Mouse (Mus musculus): Measurements from ENCODE around the gene Emg1. TPM values are rescaled to one million over a fixed set of nuclear protein-coding genes. Genes with fewer than 3 reads are reported as not detected.
"Not testable (repeated sequence)": the region's sequence is repeated elsewhere in the genome, so short reads cannot be mapped to it uniquely, and the experiment has no call there.

Emg1 gene
- polyA plus RNA-seq, 1 experiment from 2014 or later, result 100 TPM

DNA sequence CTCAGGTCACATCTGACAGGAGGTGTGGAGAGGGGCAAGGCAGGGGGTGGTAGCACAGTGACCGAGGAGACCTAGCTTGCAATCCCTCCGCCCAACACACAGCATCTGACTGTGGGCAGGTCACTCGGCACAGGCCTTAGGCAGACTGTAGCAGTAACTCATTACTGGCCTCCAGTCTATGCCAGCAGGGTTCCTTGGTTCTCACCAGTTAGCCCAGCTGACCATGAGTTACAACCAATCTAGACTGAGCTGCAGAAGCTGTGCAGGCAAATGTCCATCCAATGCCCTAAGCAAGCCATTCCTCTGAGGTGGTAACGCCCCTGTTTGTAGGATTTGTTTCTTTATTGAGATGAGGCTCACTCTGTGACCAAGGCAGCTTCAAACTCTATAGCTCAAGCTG lies 12.6 kb downstream of the Emg1 start:
- in situ Hi-C loops (cut with MboI; ENCODE audit: low pct_unique_long_range_greater_than_20kb), result no loop called here
- POLR2A ChIA-PET, result interaction anchor here (2.1 kb wide), 1 partner anchor 18 kb away, joined by 6 read pairs; no protein-coding TSS in a partner anchor
- ATAC-seq, result no peak
- TF ChIP-seq CTCF (IDR thresholded peaks at IDR 0.05), result no peak
- CTCF ChIA-PET, result interaction anchor here (1.0 to 4.7 kb wide), 4 partner anchors 8 to 58 kb away, joined by 3 to 23 read pairs (median 6); partner anchors contain the start of gene Lpcat3
- no peak for DNase-seq (ENCODE audit: low read depth, low spot score)
- H3K27me3 ChIP-seq, result no peaks in the 10 kb centered on the region

DNA sequence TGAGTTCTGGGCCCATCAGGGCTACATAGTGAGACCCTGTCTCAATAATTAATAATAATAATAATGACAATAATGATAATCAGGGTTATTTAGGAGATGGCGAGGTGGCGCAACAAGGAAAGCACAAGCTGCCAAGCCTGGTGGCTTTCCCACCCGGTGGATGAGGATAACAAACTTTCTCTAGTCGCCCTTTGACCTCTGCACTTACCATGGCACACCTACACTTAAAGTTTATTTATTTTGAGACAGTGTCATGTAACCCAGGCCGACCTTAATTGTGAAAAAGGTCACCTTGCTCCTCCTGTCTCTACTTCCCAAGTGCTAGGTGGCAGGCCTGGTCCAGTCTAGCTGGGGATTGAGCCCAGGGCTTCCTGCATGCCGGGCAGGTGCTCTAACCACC lies 13.2 kb downstream of the Emg1 start:
- ChIA-PET CTCF (interaction anchor here (1.0 to 2.1 kb wide), 4 partner anchors 7 to 58 kb away, joined by 3 to 6 read pairs (median 4); no protein-coding TSS in a partner anchor), POLR2A (interaction anchor here (2.1 kb wide), 1 partner anchor 17 kb away, joined by 6 read pairs; no protein-coding TSS in a partner anchor)
- no peak for ATAC-seq
- no peaks in the 10 kb centered on the region for H3K27me3 ChIP-seq
- DNase-seq (ENCODE audit: low read depth, low spot score), result no peak
- no peak for TF ChIP-seq CTCF (IDR thresholded peaks at IDR 0.05)
- in situ Hi-C loops (cut with MboI; ENCODE audit: low pct_unique_long_range_greater_than_20kb), result no loop called here

GRCm38 (mm10) chr6:124696441-124697150 lies 15.4 kb downstream of the Emg1 start:
- no peak for DNase-seq (ENCODE audit: low read depth, low spot score)
- ChIA-PET POLR2A (no interaction called here), CTCF (interaction anchor here (0.9 kb wide), 1 partner anchor 9 kb away, joined by 4 read pairs; no protein-coding TSS in a partner anchor)
- in situ Hi-C loops (cut with MboI; ENCODE audit: low pct_unique_long_range_greater_than_20kb), result no loop called here
- H3K27me3 ChIP-seq, result no peaks in the 10 kb centered on the region
- ATAC-seq, result no peak
- no peak for TF ChIP-seq CTCF (IDR thresholded peaks at IDR 0.05)

DNA sequence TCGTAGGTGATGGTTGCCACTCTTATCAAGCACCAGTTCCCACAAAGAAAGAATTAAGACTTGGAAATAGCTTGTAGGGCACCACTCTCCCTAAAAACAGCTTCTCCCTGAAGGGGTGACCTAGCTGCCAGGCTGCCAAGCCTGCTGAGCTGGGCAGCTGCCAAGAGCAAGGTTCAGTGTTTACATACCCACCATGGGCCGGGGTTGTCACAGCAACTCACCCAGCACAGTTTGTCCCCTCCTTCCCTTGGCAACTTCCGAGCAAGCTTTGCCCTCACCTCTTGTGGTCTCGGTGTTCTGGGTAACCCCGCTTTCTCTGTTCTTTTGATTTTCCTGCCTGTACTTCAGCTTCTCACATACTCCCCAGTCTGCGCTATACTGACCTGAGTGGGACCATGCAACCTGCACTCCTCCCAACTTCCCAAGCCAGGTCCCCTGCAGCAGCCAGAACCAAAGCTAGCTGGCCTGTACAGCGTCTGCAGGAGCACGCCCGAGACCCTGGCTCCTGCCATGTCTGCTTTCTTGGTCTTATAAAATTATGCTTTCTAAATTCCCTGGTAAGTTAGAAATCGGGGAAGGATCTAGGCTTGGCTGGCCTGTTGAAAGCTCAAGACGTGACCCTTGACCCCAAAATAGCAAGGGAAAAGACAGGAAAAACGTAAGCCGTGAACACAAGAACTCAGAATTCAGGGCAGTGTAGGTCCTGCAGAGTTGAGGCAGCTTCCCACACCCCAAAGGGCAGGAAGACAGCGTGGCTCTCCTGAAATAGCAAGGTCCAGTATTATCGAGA lies 17.6 kb downstream of the Emg1 start:
- POLR2A ChIA-PET, result interaction anchor here (0.6 to 1.6 kb wide), 6 partner anchors 10 to 118 kb away, joined by 3 to 7 read pairs (median 6); no protein-coding TSS in a partner anchor
- ATAC-seq (peak; percentile 80), DNase-seq (ENCODE audit: low read depth, low spot score) (peak; percentile 81)
- CTCF ChIA-PET, result interaction anchor here (0.8 to 4.5 kb wide), 13 partner anchors 8 to 65 kb away, joined by 3 to 32 read pairs (median 3); partner anchors contain the start of genes Emg1, Lpcat3 and Phb2
- in situ Hi-C loops (cut with MboI; ENCODE audit: low pct_unique_long_range_greater_than_20kb), result no loop called here
- no peaks in the 10 kb centered on the region for H3K27me3 ChIP-seq
- no peak for TF ChIP-seq CTCF (IDR thresholded peaks at IDR 0.05)

GRCm38 (mm10) chr6:124693243-124693981 lies 18.6 kb downstream of the Emg1 start:
- ATAC-seq (no peak), DNase-seq (ENCODE audit: low read depth, low spot score) (no peak)
- POLR2A ChIA-PET, result interaction anchor here (0.8 to 1.6 kb wide), 5 partner anchors 9 to 113 kb away, joined by 3 to 7 read pairs (median 6); no protein-coding TSS in a partner anchor
- in situ Hi-C loops (cut with MboI; ENCODE audit: low pct_unique_long_range_greater_than_20kb), result no loop called here
- no peaks in the 10 kb centered on the region for H3K27me3 ChIP-seq
- CTCF ChIA-PET, result interaction anchor here (0.8 to 4.5 kb wide), 10 partner anchors 9 to 66 kb away, joined by 3 to 32 read pairs (median 4); partner anchors contain the start of gene Lpcat3
- no peak for TF ChIP-seq CTCF (IDR thresholded peaks at IDR 0.05)

- CTCF ChIA-PET, result interaction anchor here (1.9 kb wide), 1 partner anchor 9 kb away, joined by 6 read pairs; no protein-coding TSS in a partner anchor
- TF ChIP-seq CTCF (IDR thresholded peaks at IDR 0.05), result no peak
- in situ Hi-C loops (cut with MboI; ENCODE audit: low pct_unique_long_range_greater_than_20kb), result no loop called here
- POLR2A ChIA-PET, result interaction anchor here (0.7 kb wide), 1 partner anchor 33 kb away, joined by 3 read pairs; no protein-coding TSS in a partner anchor
- DNase-seq (ENCODE audit: low read depth, low spot score), result no peak
- no peaks in the 10 kb centered on the region for H3K27me3 ChIP-seq
- ATAC-seq, result no peak
Measured at GRCm38 (mm10) chr6:124690517-124690916, 21.5 kb downstream of the Emg1 start.

DNA sequence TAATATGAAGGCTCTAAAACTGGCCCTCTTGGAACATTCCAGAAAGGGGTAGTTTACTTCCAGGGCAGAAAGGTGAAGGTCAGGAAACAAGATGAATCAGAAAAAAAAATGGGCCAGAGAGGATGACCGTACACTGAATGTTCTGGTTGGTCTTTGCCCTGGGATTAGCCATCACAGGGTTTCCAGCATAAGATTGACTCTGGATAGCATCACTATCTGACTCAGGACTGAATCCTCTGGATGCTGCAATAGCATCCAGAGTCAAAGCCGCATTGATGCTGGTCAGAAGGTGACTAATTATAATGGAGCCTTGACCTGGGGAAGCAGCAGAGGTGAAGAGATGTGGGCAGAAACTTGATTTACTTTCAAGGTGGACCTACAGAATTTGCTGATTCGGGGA lies 23.0 kb downstream of the Emg1 start:
- in situ Hi-C loops (cut with MboI; ENCODE audit: low pct_unique_long_range_greater_than_20kb), result no loop called here
- ChIA-PET POLR2A (no interaction called here), CTCF (no interaction called here)
- no peaks in the 10 kb centered on the region for H3K27me3 ChIP-seq
- ATAC-seq, result no peak
- DNase-seq (ENCODE audit: low read depth, low spot score), result no peak
- no peak for TF ChIP-seq CTCF (IDR thresholded peaks at IDR 0.05)

DNA sequence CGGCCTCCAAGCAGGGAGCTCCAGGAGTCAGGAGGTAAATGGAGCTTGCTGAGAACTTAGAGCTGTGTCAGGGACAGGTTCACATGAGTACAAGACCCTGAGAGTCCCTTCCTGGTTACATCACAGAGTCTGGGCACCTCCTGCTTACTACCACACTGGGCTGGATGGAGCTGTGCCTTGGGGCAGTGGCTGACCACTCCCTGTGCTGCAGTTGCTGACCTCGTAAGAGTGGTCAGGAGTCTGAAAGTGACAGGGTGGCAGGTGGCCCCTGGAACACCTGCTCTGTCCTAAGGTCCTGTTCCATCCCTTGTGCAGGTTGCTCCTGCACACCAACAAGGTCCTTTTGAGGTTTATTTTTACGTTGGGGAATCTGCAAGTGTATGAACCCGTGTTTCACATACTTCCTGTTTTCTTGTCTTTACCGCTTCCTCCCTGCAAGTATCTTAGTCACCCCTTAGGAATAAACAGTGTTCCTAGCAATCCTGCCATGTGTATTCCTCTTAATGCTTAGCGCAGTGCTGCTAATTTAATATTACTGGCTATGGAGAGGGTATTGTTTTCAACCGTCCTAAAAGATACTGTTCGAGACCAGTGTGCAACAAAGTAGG lies 23.7 kb downstream of the Emg1 start:
- in situ Hi-C loops (cut with MboI; ENCODE audit: low pct_unique_long_range_greater_than_20kb), result no loop called here
- DNase-seq (ENCODE audit: low read depth, low spot score), result no peak
- H3K27me3 ChIP-seq, result no peaks in the 10 kb centered on the region
- ChIA-PET CTCF (no interaction called here), POLR2A (no interaction called here)
- no peak for TF ChIP-seq CTCF (IDR thresholded peaks at IDR 0.05)
- ATAC-seq, result no peak

GRCm38 (mm10) chr6:124686644-124687043 lies 25.3 kb downstream of the Emg1 start:
- CTCF ChIA-PET, result interaction anchor here (0.8 to 5.3 kb wide), 2 partner anchors 7 to 14 kb away, joined by 3 to 25 read pairs; no protein-coding TSS in a partner anchor
- TF ChIP-seq CTCF (IDR thresholded peaks at IDR 0.05), result peak; percentile 59
- in situ Hi-C loops (cut with MboI; ENCODE audit: low pct_unique_long_range_greater_than_20kb); POLR2A ChIA-PET; ATAC-seq; DNase-seq (ENCODE audit: low read depth, low spot score); H3K27me3 ChIP-seq: not testable (repeated sequence)

Measured in Patski (cell line).